Mouse (Mus musculus): ENCODE measurements around the gene Rpl5. TPM values are rescaled to one million over a fixed set of nuclear protein-coding genes. Genes with fewer than 3 reads are reported as not detected.
A peak's percentile ranks its signal among the peaks of the same experiment; 100 is the strongest.
"Not testable (repeated sequence)": the region's sequence is repeated elsewhere in the genome, so short reads cannot be mapped to it uniquely, and the experiment has no call there.

Rpl5 gene
- polyA plus RNA-seq, 1 experiment from 2014 or later, result 48.8 TPM

- Histone ChIP-seq H3K27ac (peak overlapping the region; percentile 100), H3K9ac (peak overlapping the region; percentile 87), H3K9me3 (replicated peaks) (no peaks in the 10 kb centered on the region), H3K4me3 (replicated peaks) (peak overlapping the region; percentile 76), H3K27me3 (no peaks in the 10 kb centered on the region), H3K4me1 (replicated peaks) (peaks cover 64% of the 10 kb centered on the region), H3K4me2 (peak overlapping the region; percentile 70), H3K36me3 (peaks cover 23% of the 10 kb centered on the region)
- WGBS (ENCODE audit: insufficient replicate concordance), result 43% methylated on average over 6 of the region's 6 CpGs
- peak; percentile 17 for DNase-seq
- no peak for ATAC-seq (ENCODE audit: low read depth)
These were observed 27.0 kb upstream of the Rpl5 start for GRCm38 (mm10) chr5:107873330-107873729.

GRCm38 (mm10) chr5:107873886-107874302 lies 26.4 kb upstream of the Rpl5 start:
- ATAC-seq (ENCODE audit: low read depth) (peak; percentile 70), DNase-seq (peak; percentile 74)
- H3K4me1 ChIP-seq (replicated peaks), result peaks cover 64% of the 10 kb centered on the region
- H3K9ac ChIP-seq, result peak overlapping the region; percentile 87
- WGBS (ENCODE audit: insufficient replicate concordance), result 18% methylated on average over 7 of the region's 7 CpGs
- peaks cover 23% of the 10 kb centered on the region for H3K36me3 ChIP-seq
- peak overlapping the region; percentile 76 for H3K4me3 ChIP-seq (replicated peaks)
- no peaks in the 10 kb centered on the region for H3K27me3 ChIP-seq
- peak overlapping the region; percentile 70 for H3K4me2 ChIP-seq
- no peaks in the 10 kb centered on the region for H3K9me3 ChIP-seq (replicated peaks)
- H3K27ac ChIP-seq, result peak overlapping the region; percentile 100

- Histone ChIP-seq H3K9me3 (replicated peaks) (no peaks in the 10 kb centered on the region), H3K36me3 (peaks cover 23% of the 10 kb centered on the region), H3K9ac (peak within 1 kb of the TSS; percentile 87), H3K27me3 (no peaks in the 10 kb centered on the region), H3K27ac (peak within 1 kb of the TSS; percentile 100), H3K4me1 (replicated peaks) (peaks cover 59% of the 10 kb centered on the region), H3K4me3 (replicated peaks) (peak within 1 kb of the TSS; percentile 76), H3K4me2 (peak within 1 kb of the TSS; percentile 70)
- DNase-seq (peak; percentile 70), ATAC-seq (ENCODE audit: low read depth) (peak; percentile 90)
- WGBS (ENCODE audit: insufficient replicate concordance), result 25% methylated on average over 4 of the region's 4 CpGs
These were observed 25.6 kb upstream of the Rpl5 start, which contains the start of gene Evi5 for GRCm38 (mm10) chr5:107874561-107875260. Evi5 (minus strand) TSS chr5:107875107.

GRCm38 (mm10) chr5:107875261-107875611 lies 25.1 kb upstream of the Rpl5 start:
- Histone ChIP-seq H3K36me3 (peaks cover 22% of the 10 kb centered on the region), H3K4me1 (replicated peaks) (peaks cover 54% of the 10 kb centered on the region), H3K9me3 (replicated peaks) (no peaks in the 10 kb centered on the region), H3K27me3 (no peaks in the 10 kb centered on the region), H3K9ac (peak overlapping the region; percentile 46; the same call in 1 of the 2 replicates), H3K4me2 (peak overlapping the region; percentile 39), H3K4me3 (replicated peaks) (no peak overlapping the region), H3K27ac (peak overlapping the region; percentile 100)
- DNase-seq, result no peak
- ATAC-seq (ENCODE audit: low read depth), result peak; percentile 47

- Histone ChIP-seq H3K27me3 (no peaks in the 10 kb centered on the region), H3K4me2 (no peak overlapping the region), H3K9me3 (replicated peaks) (no peaks in the 10 kb centered on the region), H3K36me3 (peaks cover 9% of the 10 kb centered on the region), H3K27ac (no peak overlapping the region), H3K9ac (no peak overlapping the region), H3K4me3 (replicated peaks) (no peak overlapping the region), H3K4me1 (replicated peaks) (peaks cover 36% of the 10 kb centered on the region)
- WGBS (ENCODE audit: insufficient replicate concordance), result 78% methylated on average over 1 of the region's 1 CpGs
- ATAC-seq (ENCODE audit: low read depth) (no peak), DNase-seq (no peak)
These were observed 23.2 kb upstream of the Rpl5 start for GRCm38 (mm10) chr5:107877053-107877452.

GRCm38 (mm10) chr5:107880710-107881109 lies 19.6 kb upstream of the Rpl5 start:
- H3K4me1 ChIP-seq (replicated peaks), result peaks cover 10% of the 10 kb centered on the region
- no peak overlapping the region for H3K9ac ChIP-seq
- 59% methylated on average over 5 of the region's 5 CpGs for WGBS (ENCODE audit: insufficient replicate concordance)
- DNase-seq (no peak), ATAC-seq (ENCODE audit: low read depth) (peak; percentile 51)
- H3K4me2 ChIP-seq, result no peak overlapping the region
- 0 out of 2 replicates have a peak, but pooled peaks cover 3% of the 10 kb centered on the region for H3K27me3 ChIP-seq
- no peak overlapping the region for H3K4me3 ChIP-seq (replicated peaks)
- peak overlapping the region; percentile 58 for H3K27ac ChIP-seq
- H3K9me3 ChIP-seq (replicated peaks), result no peaks in the 10 kb centered on the region
- no peaks in the 10 kb centered on the region for H3K36me3 ChIP-seq

GRCm38 (mm10) chr5:107889994-107890888 lies 10.1 kb upstream of the Rpl5 start:
- H3K36me3 ChIP-seq, result no peaks in the 10 kb centered on the region
- no peaks in the 10 kb centered on the region for H3K27me3 ChIP-seq
- H3K4me1 ChIP-seq (replicated peaks), result 0 out of 2 replicates have a peak, but pooled peaks cover 4% of the 10 kb centered on the region
- no peak overlapping the region for H3K4me3 ChIP-seq (replicated peaks)
- DNase-seq (no peak), ATAC-seq (ENCODE audit: low read depth) (peak; percentile 36; the same call in 1 of the 2 replicates)
- peak overlapping the region; percentile 22; the same call in 1 of the 2 replicates for H3K9ac ChIP-seq
- no peak overlapping the region for H3K4me2 ChIP-seq
- WGBS (ENCODE audit: insufficient replicate concordance), result 54% methylated on average over 9 of the region's 9 CpGs
- H3K27ac ChIP-seq, result peak overlapping the region; percentile 56
- H3K9me3 ChIP-seq (replicated peaks), result no peaks in the 10 kb centered on the region

- not testable (repeated sequence) for H3K9me3 ChIP-seq (replicated peaks); H3K27ac ChIP-seq; H3K36me3 ChIP-seq; H3K4me1 ChIP-seq (replicated peaks); DNase-seq; ATAC-seq (ENCODE audit: low read depth); H3K27me3 ChIP-seq; H3K4me3 ChIP-seq (replicated peaks); H3K9ac ChIP-seq; H3K4me2 ChIP-seq
- 71% methylated on average over 1 of the region's 1 CpGs for WGBS (ENCODE audit: insufficient replicate concordance)
These were observed 8.8 kb upstream of the Rpl5 start for GRCm38 (mm10) chr5:107891515-107891914.

GRCm38 (mm10) chr5:107894676-107895075 lies 5.6 kb upstream of the Rpl5 start:
- Histone ChIP-seq H3K4me1 (replicated peaks) (peaks cover 9% of the 10 kb centered on the region; the same call in 1 of the 2 replicates), H3K4me3 (replicated peaks) (no peak overlapping the region), H3K27me3 (peaks cover 5% of the 10 kb centered on the region), H3K36me3 (no peaks in the 10 kb centered on the region), H3K9ac (no peak overlapping the region), H3K9me3 (replicated peaks) (no peaks in the 10 kb centered on the region), H3K27ac (no peak overlapping the region), H3K4me2 (no peak overlapping the region)
- DNase-seq (no peak), ATAC-seq (ENCODE audit: low read depth) (no peak)
- WGBS (ENCODE audit: insufficient replicate concordance), result 58% methylated on average over 7 of the region's 7 CpGs

- Histone ChIP-seq H3K9me3 (replicated peaks) (no peaks in the 10 kb centered on the region), H3K27me3 (peaks cover 5% of the 10 kb centered on the region), H3K4me1 (replicated peaks) (peaks cover 8% of the 10 kb centered on the region), H3K27ac (no peak overlapping the region), H3K9ac (no peak overlapping the region), H3K4me3 (replicated peaks) (no peak overlapping the region), H3K36me3 (no peaks in the 10 kb centered on the region), H3K4me2 (no peak overlapping the region)
- WGBS (ENCODE audit: insufficient replicate concordance), result 58% methylated on average over 1 of the region's 1 CpGs
- ATAC-seq (ENCODE audit: low read depth) (no peak), DNase-seq (no peak)
These were observed 4.0 kb upstream of the Rpl5 start for GRCm38 (mm10) chr5:107896265-107896664.

GRCm38 (mm10) chr5:107901014-107901615 lies 813 bp downstream of the Rpl5 start:
- Histone ChIP-seq H3K4me3 (replicated peaks) (peak overlapping the region; percentile 99), H3K4me2 (peak overlapping the region; percentile 77), H3K9ac (peak overlapping the region; percentile 97), H3K27me3 (peaks cover 5% of the 10 kb centered on the region), H3K36me3 (peaks cover 43% of the 10 kb centered on the region), H3K4me1 (replicated peaks) (peaks cover 38% of the 10 kb centered on the region), H3K9me3 (replicated peaks) (no peaks in the 10 kb centered on the region), H3K27ac (peak overlapping the region; percentile 81)
- WGBS (ENCODE audit: insufficient replicate concordance), result under 1% methylated on average over 23 of the region's 23 CpGs
- DNase-seq (no peak), ATAC-seq (ENCODE audit: low read depth) (no peak; the same call in none of the 2 replicates)
